Mouse (Mus musculus): ENCODE data around the gene Krtap21-1. TPM values are rescaled to one million over a fixed set of nuclear protein-coding genes. Genes with fewer than 3 reads are reported as not detected.

Krtap21-1 gene
- total RNA-seq (2014; rRNA removed) (not detected in 2 replicates), polyA plus RNA-seq (2015; fragmentation: Nextera tagmentation; extraction: Ambion mirVana) (not detected in 2 replicates)

GRCm38 (mm10) chr16:89403768-89404167 lies at the start of gene Krtap21-1:
Krtap21-1 (minus strand) TSS chr16:89403868.
- Histone ChIP-seq H3K27me3 (ENCODE audit: insufficient read depth, low read length) (no peaks in the 10 kb centered on the region), H3K36me3 (ENCODE audit: insufficient read depth, low read length) (no peaks in the 10 kb centered on the region), H3K27ac (no peak within 1 kb of the TSS), H3K9ac (replicated peaks; ENCODE audit: low read length) (no peak within 1 kb of the TSS), H3K4me1 (ENCODE audit: insufficient read depth, low read length) (no peaks in the 10 kb centered on the region), H3K4me2 (ENCODE audit: low read depth, low read length) (no peak within 1 kb of the TSS), H3K9me3 (ENCODE audit: low read length) (no peaks in the 10 kb centered on the region), H3K4me3 (ENCODE audit: low read length) (no peak within 1 kb of the TSS)
- WGBS: 89% methylated on average over 2 of the region's 2 CpGs
- TF ChIP-seq CTCF (IDR thresholded peaks at IDR 0.05; ENCODE audit: low read depth): no peak
- DNase-seq (ENCODE audit: low spot score) (no peak), ATAC-seq (no peak)

DNA sequence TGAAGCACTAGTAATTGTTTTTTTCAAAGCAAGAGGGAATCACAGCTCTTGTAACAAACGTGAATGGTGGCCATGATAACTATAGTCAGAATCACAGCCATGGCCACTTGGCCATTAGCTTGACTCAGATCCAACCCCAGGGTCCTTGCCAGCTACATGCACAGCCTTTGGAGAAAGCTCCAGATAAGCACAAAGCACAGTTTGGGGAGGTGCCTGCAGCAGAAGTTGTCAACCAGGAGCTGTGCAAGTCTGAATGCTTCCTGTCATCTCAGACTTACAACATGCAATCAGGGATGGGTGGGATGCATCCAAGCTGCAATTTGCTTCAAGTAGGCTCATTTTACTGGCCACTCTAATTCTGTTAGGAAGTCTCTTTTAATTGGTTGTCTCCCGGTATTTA lies 25.9 kb upstream of the Krtap21-1 start:
- Histone ChIP-seq H3K36me3 (ENCODE audit: insufficient read depth, low read length) (no peaks in the 10 kb centered on the region), H3K27me3 (ENCODE audit: insufficient read depth, low read length) (no peaks in the 10 kb centered on the region), H3K4me2 (ENCODE audit: low read depth, low read length) (no peak overlapping the region), H3K4me1 (ENCODE audit: insufficient read depth, low read length) (no peaks in the 10 kb centered on the region), H3K9ac (replicated peaks; ENCODE audit: low read length) (no peak overlapping the region), H3K4me3 (ENCODE audit: low read length) (no peak overlapping the region), H3K27ac (no peak overlapping the region), H3K9me3 (ENCODE audit: low read length) (no peaks in the 10 kb centered on the region)
- DNase-seq (ENCODE audit: low spot score): no peak
- WGBS: 76% methylated on average over 2 of the region's 2 CpGs
- no peak for ATAC-seq
- TF ChIP-seq CTCF (IDR thresholded peaks at IDR 0.05; ENCODE audit: low read depth): no peak

DNA sequence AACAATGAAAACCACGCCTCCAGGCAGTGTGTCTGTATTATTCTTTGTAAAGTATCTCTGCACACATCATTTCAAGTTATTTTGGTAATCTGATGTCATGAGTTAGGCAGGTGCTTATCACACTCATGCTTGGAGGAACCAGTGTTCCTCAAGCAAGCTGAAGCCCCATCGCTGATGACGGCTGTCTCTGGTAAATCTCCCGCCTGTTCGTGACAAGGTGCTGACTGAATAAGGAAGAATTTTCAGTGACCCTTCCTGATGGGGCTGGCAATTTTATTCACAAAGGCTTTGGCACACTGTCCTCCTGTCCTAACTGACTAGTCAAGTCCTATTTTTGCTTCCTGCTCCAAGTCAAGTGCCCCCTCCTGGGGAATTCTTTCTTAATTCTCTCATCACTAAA lies 21.6 kb upstream of the Krtap21-1 start:
- Histone ChIP-seq H3K27ac (no peak overlapping the region), H3K27me3 (ENCODE audit: insufficient read depth, low read length) (no peaks in the 10 kb centered on the region), H3K4me1 (ENCODE audit: insufficient read depth, low read length) (no peaks in the 10 kb centered on the region), H3K36me3 (ENCODE audit: insufficient read depth, low read length) (no peaks in the 10 kb centered on the region), H3K4me3 (ENCODE audit: low read length) (no peak overlapping the region), H3K9me3 (ENCODE audit: low read length) (no peaks in the 10 kb centered on the region), H3K9ac (replicated peaks; ENCODE audit: low read length) (no peak overlapping the region), H3K4me2 (ENCODE audit: low read depth, low read length) (no peak overlapping the region)
- no peak for DNase-seq (ENCODE audit: low spot score)
- TF ChIP-seq CTCF (IDR thresholded peaks at IDR 0.05; ENCODE audit: low read depth): no peak
- 88% methylated on average over 5 of the region's 5 CpGs for WGBS
- ATAC-seq: no peak

DNA sequence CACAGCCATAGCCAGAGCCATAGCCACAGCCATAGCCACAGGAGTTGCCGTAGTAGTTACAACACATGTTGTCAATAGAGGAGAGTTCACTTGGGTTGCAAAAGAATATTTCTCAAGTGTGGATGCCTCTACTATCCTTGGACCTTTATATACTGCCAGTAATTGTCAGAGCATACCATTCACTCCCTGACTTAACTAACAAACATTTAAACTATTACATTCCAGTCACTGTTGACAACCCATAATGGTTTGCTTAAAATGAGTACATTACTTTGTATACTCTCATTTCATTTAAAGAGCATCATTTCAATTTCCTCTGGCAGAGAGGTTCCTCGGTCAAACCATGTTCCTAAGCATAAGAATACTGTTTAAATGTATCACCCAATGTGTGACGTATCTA lies 16.3 kb upstream of the Krtap21-1 start, which contains the start of gene Krtap6-2:
Gene Krtap6-2 (minus strand): TSS at position 101 of the 400 bp plus-strand sequence.
- no peak for ATAC-seq

GRCm38 (mm10) chr16:89416311-89416710 lies 12.6 kb upstream of the Krtap21-1 start:
- no peak for ATAC-seq

More for the DNA sequence above, 16.3 kb upstream of the Krtap21-1 start, which contains the start of gene Krtap6-2:
- H3K27ac ChIP-seq: no peak within 1 kb of the TSS
- no peak for DNase-seq (ENCODE audit: low spot score)
- no peaks in the 10 kb centered on the region for H3K27me3 ChIP-seq (ENCODE audit: insufficient read depth, low read length)
- no peaks in the 10 kb centered on the region for H3K4me1 ChIP-seq (ENCODE audit: insufficient read depth, low read length)
- H3K4me2 ChIP-seq (ENCODE audit: low read depth, low read length): no peak within 1 kb of the TSS
- no peak within 1 kb of the TSS for H3K9ac ChIP-seq (replicated peaks; ENCODE audit: low read length)
- no peak within 1 kb of the TSS for H3K4me3 ChIP-seq (ENCODE audit: low read length)
- H3K9me3 ChIP-seq (ENCODE audit: low read length): no peaks in the 10 kb centered on the region
- 94% methylated on average over 3 of the region's 3 CpGs for WGBS
- no peak for TF ChIP-seq CTCF (IDR thresholded peaks at IDR 0.05; ENCODE audit: low read depth)
- no peaks in the 10 kb centered on the region for H3K36me3 ChIP-seq (ENCODE audit: insufficient read depth, low read length)

GRCm38 (mm10) chr16:89410345-89411068 lies 6.8 kb upstream of the Krtap21-1 start:
- DNase-seq (ENCODE audit: low spot score) (no peak), ATAC-seq (no peak)
- Histone ChIP-seq H3K27ac (no peak overlapping the region), H3K9ac (replicated peaks; ENCODE audit: low read length) (no peak overlapping the region), H3K36me3 (ENCODE audit: insufficient read depth, low read length) (no peaks in the 10 kb centered on the region), H3K4me3 (ENCODE audit: low read length) (no peak overlapping the region), H3K4me1 (ENCODE audit: insufficient read depth, low read length) (no peaks in the 10 kb centered on the region), H3K9me3 (ENCODE audit: low read length) (no peaks in the 10 kb centered on the region), H3K4me2 (ENCODE audit: low read depth, low read length) (no peak overlapping the region), H3K27me3 (ENCODE audit: insufficient read depth, low read length) (no peaks in the 10 kb centered on the region)
- no peak for TF ChIP-seq CTCF (IDR thresholded peaks at IDR 0.05; ENCODE audit: low read depth)
- 73% methylated on average over 5 of the region's 5 CpGs for WGBS

More at GRCm38 (mm10) chr16:89416311-89416710, 12.6 kb upstream of the Krtap21-1 start:
- DNase-seq (ENCODE audit: low spot score): no peak
- TF ChIP-seq CTCF (IDR thresholded peaks at IDR 0.05; ENCODE audit: low read depth): no peak
- Histone ChIP-seq H3K27me3 (ENCODE audit: insufficient read depth, low read length) (no peaks in the 10 kb centered on the region), H3K4me1 (ENCODE audit: insufficient read depth, low read length) (no peaks in the 10 kb centered on the region), H3K27ac (no peak overlapping the region), H3K36me3 (ENCODE audit: insufficient read depth, low read length) (no peaks in the 10 kb centered on the region), H3K4me3 (ENCODE audit: low read length) (no peak overlapping the region), H3K9ac (replicated peaks; ENCODE audit: low read length) (no peak overlapping the region), H3K9me3 (ENCODE audit: low read length) (no peaks in the 10 kb centered on the region), H3K4me2 (ENCODE audit: low read depth, low read length) (no peak overlapping the region)
- 84% methylated on average over 3 of the region's 3 CpGs for WGBS
